In genomic region chr8:11010398-11010797, GRCm38 (mm10) we compare ENCODE assay signal across 9 mouse cellular contexts. TPM values are rescaled to one million over a fixed set of nuclear protein-coding genes. Genes with fewer than 3 reads are reported as not detected.
A peak's percentile ranks its signal among the peaks of the same experiment; 100 is the strongest.
DNase-seq lines count a peak whose midpoint lies in the region; ATAC-seq and TF ChIP-seq lines count a peak whose summit lies in the region.
"Had no signal": no experiment of that assay in that cellular context is flagged by ENCODE, and none has a peak within 500 bp of the region (broad histone marks: within the 10 kb centered on the region; RNA-seq: fewer than 3 reads in every experiment).

No protein-coding gene starts in this region.

- 0 out of 2 replicates have a peak, but pooled peaks cover 3% of the 10 kb centered on the region for H3K27me3 ChIP-seq in heart, embryonic 14.5 days (ENCODE audit: control insufficient read depth, insufficient read depth, low read length)
- no peaks in the 10 kb centered on the region for H3K27me3 ChIP-seq in MEL (ENCODE audit: control insufficient read depth in 1 of 2, insufficient read depth in 2 of 2, low read length in 2 of 2)
- H3K27me3 ChIP-seq in forebrain, postnatal 0 days (ENCODE audit: insufficient read depth, low read length), result no peaks in the 10 kb centered on the region
- H3K27me3 ChIP-seq in liver, embryonic 15.5 days, result peaks cover 20% of the 10 kb centered on the region

- H3K9me3 ChIP-seq in heart, embryonic 14.5 days (ENCODE audit: control insufficient read depth, low read length), result no peaks in the 10 kb centered on the region
- no peaks in the 10 kb centered on the region for H3K9me3 ChIP-seq in MEL (replicated peaks; ENCODE audit: insufficient read depth, low read length)
- H3K9me3 ChIP-seq in forebrain, postnatal 0 days (ENCODE audit: low read length), result no peaks in the 10 kb centered on the region
- H3K9me3 ChIP-seq in liver, embryonic 15.5 days (replicated peaks), result no peaks in the 10 kb centered on the region

- no peak for DNase-seq in heart, adult 9 months (ENCODE audit: low spot score in 2 of 2)
- DNase-seq in MEL (ENCODE audit: low read depth, low spot score), result peak; percentile 53
- DNase-seq in forebrain, postnatal 0 days, result peak; percentile 26
- DNase-seq in thymus, postnatal 25 days, result no peak
- no peak for DNase-seq in retina, postnatal 1 day
- no peak for DNase-seq in right cerebral cortex, postnatal 36 days (ENCODE audit: low spot score in 2 of 2)
- DNase-seq: right cerebral cortex, adult 18-20 months had no signal

- TF ChIP-seq CTCF in MEL (IDR thresholded peaks at IDR 0.05 in 2 of 3, conservative IDR thresholded peaks at IDR 0.05 in 1 of 3; ENCODE audit: control insufficient read depth in 1 of 3, insufficient read depth in 1 of 3, low read depth in 2 of 3, low read length in 3 of 3, poor library complexity in 1 of 3, severe bottlenecking in 1 of 3), result no peak
- no peak for TF ChIP-seq CTCF in forebrain, postnatal 0 days (IDR thresholded peaks at IDR 0.05; ENCODE audit: low read depth)

- no peak for TF ChIP-seq POLR2A in MEL (IDR thresholded peaks at IDR 0.05; ENCODE audit: control insufficient read depth in 1 of 2, insufficient read depth in 1 of 2, low read depth in 1 of 2, low read length in 2 of 2, poor library complexity in 1 of 2)

- H3K27ac ChIP-seq in heart, embryonic 14.5 days (replicated peaks in 1 of 2; ENCODE audit: control insufficient read depth in 1 of 2, insufficient read depth in 1 of 2, low read depth in 2 of 2, low read length in 2 of 2), result peak overlapping the region; percentile 83 to 100
- no peak overlapping the region for H3K27ac ChIP-seq in MEL (ENCODE audit: control insufficient read depth, low read depth, low read length)
- peak overlapping the region; percentile 100; the same call in 1 of the 2 replicates for H3K27ac ChIP-seq in forebrain, postnatal 0 days (ENCODE audit: low read depth, low read length)
- peak overlapping the region; percentile 97 for H3K27ac ChIP-seq in liver, embryonic 15.5 days (replicated peaks)

- H3K9ac ChIP-seq in heart, embryonic 14.5 days (ENCODE audit: low read length), result peak overlapping the region; percentile 97; the same call in 1 of the 2 replicates
- peak overlapping the region; percentile 80 for H3K9ac ChIP-seq in MEL (ENCODE audit: control insufficient read depth, low read depth, low read length, poor library complexity, severe bottlenecking)
- no peak overlapping the region; the same call in 1 of the 2 replicates for H3K9ac ChIP-seq in forebrain, postnatal 0 days
- H3K9ac ChIP-seq in liver, embryonic 15.5 days, result peak overlapping the region; percentile 94

- H3K4me1 ChIP-seq in heart, embryonic 14.5 days (ENCODE audit: control insufficient read depth in 2 of 2, insufficient read depth in 2 of 2, low read length in 2 of 2), result peaks cover 21 to 38% of the 10 kb centered on the region in 2 experiments
- H3K4me1 ChIP-seq in MEL (ENCODE audit: control insufficient read depth in 1 of 2, insufficient read depth in 2 of 2, low read length in 2 of 2), result peaks cover 0 to 9% of the 10 kb centered on the region in 2 experiments; a peak in 2 of 4 replicates
- H3K4me1 ChIP-seq in forebrain, postnatal 0 days (ENCODE audit: insufficient read depth), result peaks cover 15% of the 10 kb centered on the region
- peaks cover 48% of the 10 kb centered on the region for H3K4me1 ChIP-seq in liver, embryonic 15.5 days (replicated peaks)

- H3K4me2 ChIP-seq in heart, embryonic 14.5 days (ENCODE audit: low read length), result peak overlapping the region; percentile 93
- H3K4me2 ChIP-seq in forebrain, postnatal 0 days (ENCODE audit: low read depth), result peak overlapping the region; percentile 86; the same call in 1 of the 2 replicates
- H3K4me2 ChIP-seq in liver, embryonic 15.5 days, result peak overlapping the region; percentile 95

- no peak for TF ChIP-seq EP300 in MEL (IDR thresholded peaks at IDR 0.05; ENCODE audit: low read depth in 1 of 2, low read length in 2 of 2)

- peaks cover 8% of the 10 kb centered on the region for H3K36me3 ChIP-seq in heart, embryonic 14.5 days (ENCODE audit: control insufficient read depth, insufficient read depth, low read length)
- H3K36me3 ChIP-seq in MEL (ENCODE audit: control insufficient read depth in 1 of 2, insufficient read depth in 2 of 2, low read length in 2 of 2), result peaks cover 0 to 3% of the 10 kb centered on the region in 2 experiments; a peak in 1 of 4 replicates
- H3K36me3 ChIP-seq in forebrain, postnatal 0 days (ENCODE audit: insufficient read depth), result no peaks in the 10 kb centered on the region; the same call in 1 of the 2 replicates
- H3K36me3 ChIP-seq in liver, embryonic 15.5 days (replicated peaks), result peaks cover 15% of the 10 kb centered on the region

- 54% methylated on average over 11 of the region's 11 CpGs for WGBS in heart, embryonic 14.5 days
- WGBS in forebrain, postnatal 0 days, result 43% methylated on average over 11 of the region's 11 CpGs
- 33% methylated on average over 11 of the region's 11 CpGs for WGBS in liver, embryonic 15.5 days (ENCODE audit: insufficient replicate concordance)

- ATAC-seq in heart, embryonic 14.5 days (ENCODE audit: insufficient number of reproducible peaks, insufficient read depth, low FRiP score, low read depth), result no peak
- ATAC-seq in forebrain, postnatal 0 days, result no peak
- ATAC-seq in liver, embryonic 15.5 days (ENCODE audit: insufficient read depth), result no peak

- H3K79me2 ChIP-seq in MEL (ENCODE audit: control insufficient read depth, insufficient read depth, low read length, poor library complexity), result peaks cover 35% of the 10 kb centered on the region

- H3K4me3 ChIP-seq in heart, embryonic 14.5 days (ENCODE audit: control insufficient read depth in 1 of 2, insufficient read depth in 1 of 2, low read depth in 1 of 2, low read length in 2 of 2), result peak overlapping the region in 1 of 2 experiments; percentile 84; a peak in 2 of 4 replicates
- peak overlapping the region; percentile 42 to 82 for H3K4me3 ChIP-seq in MEL (ENCODE audit: control insufficient read depth in 1 of 2, insufficient read depth in 1 of 2, low read depth in 2 of 2, low read length in 2 of 2)
- peak overlapping the region; percentile 84; the same call in 1 of the 2 replicates for H3K4me3 ChIP-seq in forebrain, postnatal 0 days (ENCODE audit: low read depth, low read length)
- H3K4me3 ChIP-seq in liver, embryonic 15.5 days (replicated peaks), result peak overlapping the region; percentile 86

- no peak for TF ChIP-seq RAD21 in MEL (IDR thresholded peaks at IDR 0.05; ENCODE audit: low read depth, low read length)

TF ChIP-seq in MEL, 35 proteins besides CTCF, POLR2A, EP300 and RAD21:
- TF ChIP-seq MAX (IDR thresholded peaks at IDR 0.05; ENCODE audit: low read length), result no peak
- TF ChIP-seq ZNF384 (IDR thresholded peaks at IDR 0.05; ENCODE audit: low read depth, low read length), result no peak
- TF ChIP-seq POLR2AphosphoS2 (IDR thresholded peaks at IDR 0.05; ENCODE audit: low read length), result no peak
- 0 out of 2 replicates have a peak, but pooled peaks have one; percentile 35 for TF ChIP-seq GATA1 (IDR thresholded peaks at IDR 0.05; ENCODE audit: low read depth, low read length)
- TF ChIP-seq MYB (IDR thresholded peaks at IDR 0.05; ENCODE audit: low read depth, low read length), result no peak
- no peak for TF ChIP-seq MEF2A (IDR thresholded peaks at IDR 0.05; ENCODE audit: extremely low read depth, insufficient replicate concordance, low read depth, low read length, poor library complexity, severe bottlenecking)
- no peak for TF ChIP-seq USF2 (IDR thresholded peaks at IDR 0.05; ENCODE audit: borderline replicate concordance in 1 of 2, insufficient read depth in 1 of 2, low read depth in 1 of 2, low read length in 2 of 2)
- TF ChIP-seq ELF1 (IDR thresholded peaks at IDR 0.05; ENCODE audit: low read depth, low read length), result no peak
- no peak for TF ChIP-seq MAZ (IDR thresholded peaks at IDR 0.05; ENCODE audit: low read depth, low read length)
- TF ChIP-seq GABPA (IDR thresholded peaks at IDR 0.05; ENCODE audit: low read depth, low read length), result no peak
- no peak for TF ChIP-seq MYC (IDR thresholded peaks at IDR 0.05; ENCODE audit: low read depth, low read length)
- TF ChIP-seq NELFE (IDR thresholded peaks at IDR 0.05; ENCODE audit: low read depth, low read length), result no peak
- TF ChIP-seq TCF12 (IDR thresholded peaks at IDR 0.05; ENCODE audit: low read depth, low read length), result no peak
- no peak for TF ChIP-seq ZMIZ1 (IDR thresholded peaks at IDR 0.05; ENCODE audit: low read depth, low read length)
- TF ChIP-seq RCOR1 (IDR thresholded peaks at IDR 0.05; ENCODE audit: low read depth, low read length), result no peak
- no peak for TF ChIP-seq ZKSCAN1 (IDR thresholded peaks at IDR 0.05; ENCODE audit: low read depth, low read length)
- no peak for TF ChIP-seq ZC3H11A (IDR thresholded peaks at IDR 0.05; ENCODE audit: low read depth, low read length)
- TF ChIP-seq TBP (IDR thresholded peaks at IDR 0.05; ENCODE audit: low read depth, low read length), result 0 out of 2 replicates have a peak, but pooled peaks have one; percentile 39
- TF ChIP-seq ETS1 (IDR thresholded peaks at IDR 0.05; ENCODE audit: low read depth, low read length), result 0 out of 2 replicates have a peak, but pooled peaks have one; percentile 36
- no peak for TF ChIP-seq MAFK (IDR thresholded peaks at IDR 0.05; ENCODE audit: borderline replicate concordance, low read depth, low read length)
- TF ChIP-seq SMC3 (IDR thresholded peaks at IDR 0.05; ENCODE audit: low read depth, low read length), result no peak
- TF ChIP-seq HCFC1 (IDR thresholded peaks at IDR 0.05; ENCODE audit: low read depth, low read length), result no peak
- no peak for TF ChIP-seq POLR2AphosphoS5 (IDR thresholded peaks at IDR 0.05; ENCODE audit: borderline replicate concordance, low read depth, low read length)
- no peak for TF ChIP-seq MXI1 (IDR thresholded peaks at IDR 0.05; ENCODE audit: low read depth, low read length)
- no peak for TF ChIP-seq TAL1 (IDR thresholded peaks at IDR 0.05; ENCODE audit: low read length)
- TF ChIP-seq BHLHE40 (IDR thresholded peaks at IDR 0.05; ENCODE audit: borderline replicate concordance, low read depth, low read length), result peak; percentile 32; the same call in 1 of the 2 replicates
- no peak for TF ChIP-seq SIN3A (IDR thresholded peaks at IDR 0.05; ENCODE audit: low read length)

RNA-seq across cellular contexts. Expression of gene Irs2, which starts 2.1 kb away (rescaled TPM):
- polyA plus RNA-seq in heart, embryonic 14.5 days (2014; fragmentation: Nextera tagmentation; extraction: Ambion mirVana), result 4.1 and 4.5 TPM in 2 replicates
- 12.4 and 16.4 TPM in 2 replicates for total RNA-seq in MEL (2012; rRNA removed)
- 10 to 100 TPM in 1 of 2 experiments, not detected in 1; 23.1 TPM for polyA plus RNA-seq in MEL (2012; ENCODE audit: insufficient read depth in 1 of 2, insufficient read length in 2 of 2, low read depth in 1 of 2, low replicate concordance in 2 of 2, missing spikeins in 1 of 2)
- 28.2 and 37.3 TPM in 2 replicates for total RNA-seq in forebrain, postnatal 0 days (2014; rRNA removed)
- polyA plus RNA-seq in forebrain, postnatal 0 days (2015; fragmentation: Nextera tagmentation; extraction: Ambion mirVana), result 5.5 and 7.6 TPM in 2 replicates
- 4.0 and 5.2 TPM in 2 replicates for polyA plus RNA-seq in liver, embryonic 15.5 days (2015; fragmentation: Nextera tagmentation; extraction: Ambion mirVana)

Comparison
In these comparisons a context has a peak if more than half of its experiments do, and no peak if none do; other contexts are left out.
1. DNase-seq: peak in MEL (single experiment) and forebrain, postnatal 0 days (single experiment); none in heart, adult 9 months (0 of 2), thymus, postnatal 25 days (single experiment), retina, postnatal 1 day (single experiment) and right cerebral cortex, postnatal 36 days (0 of 2).
2. Peak in every context shown above with its lines, with median percentiles within 50 percentile points of each other: H3K4me2 ChIP-seq.